Mouse (Mus musculus): ENCODE data around the gene Wbp1l. TPM values are rescaled to one million over a fixed set of nuclear protein-coding genes. Genes with fewer than 3 reads are reported as not detected.

Wbp1l gene
- total RNA-seq, 2 experiments from 2014 or later: 34.2 to 40.8 TPM

GRCm38 (mm10) chr19:46689460-46690372 lies 90.8 kb downstream of the Wbp1l start, which contains the start of gene Borcs7:
Gene Borcs7, plus strand, starts transcription at chr19:46689906.
- intact Hi-C loops (cut with DNase I): no loop called here

GRCm38 (mm10) chr19:46690387-46690786 lies 91.5 kb downstream of the Wbp1l start:
- DNase-seq (ENCODE audit: low spot score in 2 of 2): no peak
- intact Hi-C loops (cut with DNase I): no loop called here

More at GRCm38 (mm10) chr19:46689460-46690372, 90.8 kb downstream of the Wbp1l start, which contains the start of gene Borcs7:
- peak; percentile 94 to 96 for DNase-seq (ENCODE audit: low spot score in 2 of 2)

GRCm38 (mm10) chr19:46691078-46691477 lies 92.2 kb downstream of the Wbp1l start:
- intact Hi-C loops (cut with DNase I): no loop called here
- DNase-seq (ENCODE audit: low spot score in 2 of 2): no peak

- peak in 1 of 2 experiments; percentile 8 for DNase-seq (ENCODE audit: low spot score in 2 of 2)
- intact Hi-C loops (cut with DNase I): no loop called here
Measured at GRCm38 (mm10) chr19:46693146-46693545, 94.3 kb downstream of the Wbp1l start.

- intact Hi-C loops (cut with DNase I): no loop called here
- no peak for DNase-seq (ENCODE audit: low spot score in 2 of 2)
Measured at GRCm38 (mm10) chr19:46696482-46696881, 97.6 kb downstream of the Wbp1l start.

- no peak for DNase-seq (ENCODE audit: low spot score in 2 of 2)
- intact Hi-C loops (cut with DNase I): no loop called here
Measured at GRCm38 (mm10) chr19:46696943-46697342, 98.1 kb downstream of the Wbp1l start.

- intact Hi-C loops (cut with DNase I): no loop called here
- DNase-seq (ENCODE audit: low spot score in 2 of 2): no peak
Measured at GRCm38 (mm10) chr19:46697840-46698517, 99.1 kb downstream of the Wbp1l start.

- peak; percentile 16 to 67 for DNase-seq (ENCODE audit: low spot score in 2 of 2)
- intact Hi-C loops (cut with DNase I): no loop called here
Measured at GRCm38 (mm10) chr19:46699011-46699481, 100.2 kb downstream of the Wbp1l start.

GRCm38 (mm10) chr19:46701156-46701555 lies 102.3 kb downstream of the Wbp1l start:
- no peak for DNase-seq (ENCODE audit: low spot score in 2 of 2)
- intact Hi-C loops (cut with DNase I): no loop called here

- no peak for DNase-seq (ENCODE audit: low spot score in 2 of 2)
- intact Hi-C loops (cut with DNase I): no loop called here
Measured at GRCm38 (mm10) chr19:46705779-46706495, 107.1 kb downstream of the Wbp1l start.

- intact Hi-C loops (cut with DNase I): no loop called here
- no peak for DNase-seq (ENCODE audit: low spot score in 2 of 2)
Measured at GRCm38 (mm10) chr19:46706540-46707295, 107.8 kb downstream of the Wbp1l start.

Other genes with a start within 250 kb of the Wbp1l start
- gene 2310034G01Rik, start 248.8 kb upstream of the Wbp1l start, total RNA-seq (2021): 1 to 10 TPM in 1 of 2 experiments, under 1 TPM in 1; 0.94 to 1.2 TPM
- gene Actr1a, start 203.3 kb upstream of the Wbp1l start, total RNA-seq (2021): 100 to 1,000 TPM; 187 to 190 TPM
- gene Sufu, start 202.2 kb upstream of the Wbp1l start, total RNA-seq (2021): 10 to 100 TPM; 16.8 to 21.0 TPM
- 100 to 1,000 TPM; 114 to 116 TPM for gene Trim8, start 97.4 kb upstream of the Wbp1l start, total RNA-seq (2021)
- 100 to 1,000 TPM; 113 to 120 TPM for gene Arl3, start 25.9 kb upstream of the Wbp1l start, total RNA-seq (2021)
- gene Sfxn2, start 25.7 kb upstream of the Wbp1l start, total RNA-seq (2021): 1 to 10 TPM; 3.7 to 4.8 TPM
- not detected for gene Cyp17a1, start 74.1 kb downstream of the Wbp1l start, total RNA-seq (2021)
- 10 to 100 TPM; 22.5 to 25.6 TPM for gene Borcs7, start 90.8 kb downstream of the Wbp1l start, total RNA-seq (2021)
- 10 to 100 TPM; 22.0 to 24.4 TPM for gene As3mt, start 108.4 kb downstream of the Wbp1l start, total RNA-seq (2021)
- 10 to 100 TPM; 33.3 to 33.9 TPM for gene Cnnm2, start 162.5 kb downstream of the Wbp1l start, total RNA-seq (2021)

Data from left cerebral cortex, postnatal 25 days (tissue).